Mouse (Mus musculus) hindlimb bud, embryonic 11.5 days (tissue): ENCODE measurements around the gene Mkln1.
"Not testable (repeated sequence)": the region's sequence is repeated elsewhere in the genome, so short reads cannot be mapped to it uniquely, and the experiment has no call there.

Source experiments
- DNase-seq: peaks from one replicate; pipeline ENCODE4 v3.0.0-alpha.2; 2012; ENCODE audit warnings: low read depth, low spot score; ENCODE audit errors: extremely low spot score

Gene Mkln1

GRCm38 (mm10) chr6:31544318-31544717 lies 145.8 kb downstream of the Mkln1 start:
- no peak for DNase-seq

- DNase-seq = no peak
Measured at GRCm38 (mm10) chr6:31549361-31550051, 151.0 kb downstream of the Mkln1 start.

- DNase-seq = no peak
Measured at GRCm38 (mm10) chr6:31550876-31551532, 152.5 kb downstream of the Mkln1 start.

GRCm38 (mm10) chr6:31556460-31557100 lies 158.0 kb downstream of the Mkln1 start:
- no peak for DNase-seq

- DNase-seq = no peak
Measured at GRCm38 (mm10) chr6:31560138-31560959, 161.8 kb downstream of the Mkln1 start.

GRCm38 (mm10) chr6:31561948-31562347 lies 163.4 kb downstream of the Mkln1 start:
- not testable (repeated sequence) for DNase-seq

- DNase-seq = no peak
Measured at GRCm38 (mm10) chr6:31562371-31563080, 164.0 kb downstream of the Mkln1 start.

GRCm38 (mm10) chr6:31563235-31564181 lies 165.0 kb downstream of the Mkln1 start, which contains the start of gene Podxl:
Gene Podxl, minus strand, starts transcription at chr6:31563981.
- DNase-seq = no peak

GRCm38 (mm10) chr6:31564182-31564531 lies 165.6 kb downstream of the Mkln1 start:
- no peak for DNase-seq

- no peak for DNase-seq
Measured at GRCm38 (mm10) chr6:31564901-31565391, 166.4 kb downstream of the Mkln1 start.
